Mouse (Mus musculus) liver, embryonic 14.5 days (tissue): ENCODE results near the gene Lcp1.

ENCODE experiments used
- CTCF ChIP-seq: IDR thresholded peaks from 2 replicates; pipeline ENCODE4 v1.5.1; 2016; ENCODE audit warnings: antibody characterized with exemption, low read depth, control low read depth
- EP300 ChIP-seq: IDR thresholded peaks from 2 replicates; pipeline ENCODE4 v1.6.1; 2016; ENCODE audit warnings: antibody characterized with exemption, low read depth

- no peak for TF ChIP-seq CTCF
- no peak for TF ChIP-seq EP300
Measured at GRCm38 (mm10) chr14:75219250-75219913, 88.5 kb downstream of the Lcp1 start.
